Mouse (Mus musculus) liver, embryonic 11.5 days (tissue): ENCODE measurements around the gene Ric8b. TPM values are rescaled to one million over a fixed set of nuclear protein-coding genes. Genes with fewer than 3 reads are reported as not detected.

Source experiments
- ATAC-seq: fragments of 200-750 bp; cut with Nextera tagmentation; replicated peaks from 2 replicates; pipeline ENCODE4 v1.8.0; 2017; ENCODE audit warnings: moderate number of reproducible peaks, mild to moderate bottlenecking, moderate TSS enrichment, moderate library complexity; ENCODE audit not compliant: low FRiP score
- DNase-seq: peaks from one replicate; pipeline ENCODE4 v3.0.0-alpha.2; 2017; ENCODE audit warnings: low spot score
- H3K27ac ChIP-seq: fragments of 300-500 bp; sonication (generic); 2 replicates; pipeline ENCODE4 v1.5.1; 2014; ENCODE audit warnings: mild to moderate bottlenecking, low read depth, low read length, control low read depth
- H3K27me3 ChIP-seq: fragments of 300-500 bp; sonication (generic); replicated peaks from 2 replicates; pipeline ENCODE4 v1.6.1; 2014; ENCODE audit warnings: low read length, mixed read lengths; ENCODE audit not compliant: control insufficient read depth, insufficient read depth
- H3K36me3 ChIP-seq: fragments of 300-500 bp; sonication (generic); 2 replicates; pipeline ENCODE4 v1.6.1; 2014; ENCODE audit warnings: mild to moderate bottlenecking, low read length, moderate library complexity, mixed read lengths; ENCODE audit not compliant: control insufficient read depth, insufficient read depth
- H3K4me1 ChIP-seq: fragments of 300-500 bp; sonication (generic); replicated peaks from 2 replicates; pipeline ENCODE4 v1.6.1; 2014; ENCODE audit warnings: low read length, mixed read lengths; ENCODE audit not compliant: control insufficient read depth, insufficient read depth
- H3K4me2 ChIP-seq: fragments of 300-500 bp; sonication (generic); 2 replicates; pipeline ENCODE4 v1.6.1; 2014; ENCODE audit warnings: mild to moderate bottlenecking, control low read depth, moderate library complexity
- H3K4me3 ChIP-seq: fragments of 300-500 bp; sonication (generic); 2 replicates; pipeline ENCODE4 v1.5.1; 2014; ENCODE audit warnings: low read depth, low read length, control low read depth
- H3K9ac ChIP-seq: fragments of 300-500 bp; sonication (generic); 2 replicates; pipeline ENCODE4 v1.6.1; 2014; ENCODE audit warnings: low read depth, low read length, control low read depth
- H3K9me3 ChIP-seq: fragments of 300-500 bp; sonication (generic); 2 replicates; pipeline ENCODE4 v1.6.1; 2016; ENCODE audit warnings: low read length, inconsistent platforms, mixed read lengths; ENCODE audit not compliant: control insufficient read depth
- WGBS: fragments of 180-500 bp; shearing (Covaris S2); extraction: QIAGEN DNeasy Blood & Tissue Kit; methylation state at CpG from one replicate; pipeline ENCODE4 v1.1.7; 2014; 5-methylcytosine and 5-hydroxymethylcytosine counted together
- polyA plus RNA-seq: library from polyadenylated mRNA; unstranded; fragments of >200 nt; fragmentation: Nextera tagmentation; extraction: Ambion mirVana; gene quantifications from 2 replicates; pipeline ENCODE4 v1.2.1, GENCODE M21; 2014

Gene Ric8b
- polyA plus RNA-seq, 1 experiment from 2014 or later, result 9.7 TPM

- no peak overlapping the region for H3K9ac ChIP-seq
- no peaks in the 10 kb centered on the region for H3K27me3 ChIP-seq
- H3K9me3 ChIP-seq, result no peaks in the 10 kb centered on the region
- DNase-seq (no peak), ATAC-seq (no peak)
- 88% methylated on average over 9 of the region's 9 CpGs for WGBS
- no peaks in the 10 kb centered on the region for H3K36me3 ChIP-seq
- no peak overlapping the region for H3K27ac ChIP-seq
- no peak overlapping the region for H3K4me3 ChIP-seq
- H3K4me2 ChIP-seq, result no peak overlapping the region
- H3K4me1 ChIP-seq, result 0 out of 2 replicates have a peak, but pooled peaks cover 3% of the 10 kb centered on the region
Observed at GRCm38 (mm10) chr10:84906895-84907294, 10.5 kb upstream of the Ric8b start.

GRCm38 (mm10) chr10:84908006-84908405 lies 9.4 kb upstream of the Ric8b start:
- DNase-seq (no peak), ATAC-seq (no peak)
- H3K9me3 ChIP-seq, result no peaks in the 10 kb centered on the region
- 62% methylated on average over 3 of the region's 3 CpGs for WGBS
- no peak overlapping the region for H3K4me3 ChIP-seq
- 0 out of 2 replicates have a peak, but pooled peaks cover 3% of the 10 kb centered on the region for H3K4me1 ChIP-seq
- no peak overlapping the region for H3K27ac ChIP-seq
- no peaks in the 10 kb centered on the region for H3K36me3 ChIP-seq
- no peak overlapping the region for H3K4me2 ChIP-seq
- no peaks in the 10 kb centered on the region for H3K27me3 ChIP-seq
- H3K9ac ChIP-seq, result no peak overlapping the region

- Histone ChIP-seq H3K4me3 (no peak overlapping the region), H3K4me2 (no peak overlapping the region), H3K27ac (no peak overlapping the region), H3K36me3 (no peaks in the 10 kb centered on the region), H3K4me1 (0 out of 2 replicates have a peak, but pooled peaks cover 1% of the 10 kb centered on the region), H3K9ac (no peak overlapping the region), H3K9me3 (no peaks in the 10 kb centered on the region), H3K27me3 (no peaks in the 10 kb centered on the region)
- DNase-seq (no peak), ATAC-seq (no peak)
- WGBS, result 86% methylated on average over 3 of the region's 3 CpGs
Observed at GRCm38 (mm10) chr10:84908471-84908870, 8.9 kb upstream of the Ric8b start.

GRCm38 (mm10) chr10:84909021-84909801 lies 8.2 kb upstream of the Ric8b start:
- Histone ChIP-seq H3K4me3 (no peak overlapping the region), H3K36me3 (no peaks in the 10 kb centered on the region), H3K27ac (no peak overlapping the region), H3K9ac (no peak overlapping the region), H3K4me2 (no peak overlapping the region), H3K27me3 (no peaks in the 10 kb centered on the region), H3K4me1 (no peaks in the 10 kb centered on the region), H3K9me3 (no peaks in the 10 kb centered on the region)
- ATAC-seq, result no peak
- DNase-seq, result no peak
- 81% methylated on average over 17 of the region's 17 CpGs for WGBS

- WGBS, result 61% methylated on average over 7 of the region's 7 CpGs
- H3K9me3 ChIP-seq, result no peaks in the 10 kb centered on the region
- no peak overlapping the region for H3K27ac ChIP-seq
- DNase-seq, result no peak
- no peaks in the 10 kb centered on the region for H3K36me3 ChIP-seq
- no peak overlapping the region for H3K4me3 ChIP-seq
- H3K27me3 ChIP-seq, result no peaks in the 10 kb centered on the region
- H3K9ac ChIP-seq, result no peak overlapping the region
- no peaks in the 10 kb centered on the region for H3K4me1 ChIP-seq
- no peak overlapping the region for H3K4me2 ChIP-seq
- no peak for ATAC-seq
Observed at GRCm38 (mm10) chr10:84910194-84910593, 7.2 kb upstream of the Ric8b start.

GRCm38 (mm10) chr10:84910758-84911384 lies 6.5 kb upstream of the Ric8b start:
- no peaks in the 10 kb centered on the region for H3K27me3 ChIP-seq
- no peaks in the 10 kb centered on the region for H3K9me3 ChIP-seq
- H3K4me2 ChIP-seq, result no peak overlapping the region
- WGBS, result 78% methylated on average over 1 of the region's 1 CpGs
- H3K27ac ChIP-seq, result no peak overlapping the region
- H3K9ac ChIP-seq, result no peak overlapping the region
- no peaks in the 10 kb centered on the region for H3K36me3 ChIP-seq
- no peak overlapping the region for H3K4me3 ChIP-seq
- no peak for ATAC-seq
- no peak for DNase-seq
- H3K4me1 ChIP-seq, result no peaks in the 10 kb centered on the region

GRCm38 (mm10) chr10:84913148-84913547 lies 4.3 kb upstream of the Ric8b start:
- 92% methylated on average over 1 of the region's 1 CpGs for WGBS
- Histone ChIP-seq H3K27me3 (no peaks in the 10 kb centered on the region), H3K36me3 (no peaks in the 10 kb centered on the region), H3K4me3 (no peak overlapping the region), H3K9ac (no peak overlapping the region), H3K4me1 (peaks cover 2% of the 10 kb centered on the region; the same call in 1 of the 2 replicates), H3K27ac (no peak overlapping the region), H3K9me3 (no peaks in the 10 kb centered on the region), H3K4me2 (no peak overlapping the region)
- DNase-seq (no peak), ATAC-seq (no peak)

GRCm38 (mm10) chr10:84915476-84915875 lies 1.9 kb upstream of the Ric8b start:
- H3K4me3 ChIP-seq, result no peak overlapping the region
- DNase-seq (no peak), ATAC-seq (no peak)
- H3K9me3 ChIP-seq, result no peaks in the 10 kb centered on the region
- no peaks in the 10 kb centered on the region for H3K27me3 ChIP-seq
- no peak overlapping the region for H3K9ac ChIP-seq
- H3K4me2 ChIP-seq, result no peak overlapping the region
- H3K36me3 ChIP-seq, result no peaks in the 10 kb centered on the region
- 81% methylated on average over 6 of the region's 6 CpGs for WGBS
- no peak overlapping the region for H3K27ac ChIP-seq
- H3K4me1 ChIP-seq, result peaks cover 18% of the 10 kb centered on the region

- under 1% methylated on average over 27 of the region's 27 CpGs for WGBS
- Histone ChIP-seq H3K9me3 (no peaks in the 10 kb centered on the region), H3K4me3 (peak overlapping the region; percentile 76), H3K4me2 (peak overlapping the region; percentile 88), H3K27me3 (no peaks in the 10 kb centered on the region), H3K27ac (peak overlapping the region; percentile 83; the same call in 1 of the 2 replicates), H3K36me3 (no peaks in the 10 kb centered on the region), H3K9ac (peak overlapping the region; percentile 67), H3K4me1 (peaks cover 18% of the 10 kb centered on the region)
- DNase-seq (no peak), ATAC-seq (peak; percentile 32)
Observed at GRCm38 (mm10) chr10:84917731-84918095, 297 bp downstream of the Ric8b start.
